11 mouse cellular contexts compared by ENCODE assay signal in genomic region chr8:117395055-117395454, GRCm38 (mm10).
DNase-seq lines count a peak whose midpoint lies in the region; ATAC-seq and TF ChIP-seq lines count a peak whose summit lies in the region.
"Had no signal": no experiment of that assay in that cellular context is flagged by ENCODE, and none has a peak within 500 bp of the region (broad histone marks: within the 10 kb centered on the region; RNA-seq: fewer than 3 reads in every experiment).

No protein-coding gene starts in this region.

- 88% methylated on average over 7 of the region's 7 CpGs for WGBS in midbrain, embryonic 10.5 days
- 70% methylated on average over 7 of the region's 7 CpGs for WGBS in midbrain, embryonic 15.5 days
- 70% methylated on average over 7 of the region's 7 CpGs for whole genome bisulfite sequencing in intestine, embryonic 15.5 days
- WGBS in neural tube, embryonic 15.5 days, result 70% methylated on average over 7 of the region's 7 CpGs

- peak overlapping the region; percentile 38; the same call in 1 of the 2 replicates for H3K27ac ChIP-seq in midbrain, embryonic 10.5 days (replicated peaks)
- no peak overlapping the region for H3K27ac ChIP-seq in midbrain, embryonic 15.5 days
- H3K27ac ChIP-seq in intestine, embryonic 15.5 days, result no peak overlapping the region
- H3K27ac ChIP-seq in neural tube, embryonic 15.5 days (replicated peaks), result no peak overlapping the region
- H3K27ac ChIP-seq: hindbrain, embryonic 15.5 days had no signal

- no peak for ATAC-seq in midbrain, embryonic 15.5 days (replicated peaks)
- no peak for ATAC-seq in intestine, embryonic 15.5 days
- no peak for ATAC-seq in neural tube, embryonic 15.5 days (ENCODE audit: low FRiP score)
- ATAC-seq: forebrain, embryonic 15.5 days; Patski had no signal

- no peak for DNase-seq in midbrain, embryonic 10.5 days (ENCODE audit: low spot score)
- peak; percentile 49 for DNase-seq in brain, embryonic 14.5 days (ENCODE audit: low read depth)
- peak; percentile 77 to 83 for DNase-seq in left cerebral cortex, adult 18-20 months (ENCODE audit: low spot score in 2 of 2)
- peak; percentile 65 for DNase-seq in right cerebral cortex, postnatal 14 days
- DNase-seq: cerebellum, adult 11 months had no signal

- no peaks in the 10 kb centered on the region; the same call in 1 of the 2 replicates for H3K9me3 ChIP-seq in midbrain, embryonic 10.5 days (replicated peaks)
- no peaks in the 10 kb centered on the region for H3K9me3 ChIP-seq in midbrain, embryonic 15.5 days
- H3K9me3 ChIP-seq in intestine, embryonic 15.5 days, result no peaks in the 10 kb centered on the region
- no peaks in the 10 kb centered on the region for H3K9me3 ChIP-seq in neural tube, embryonic 15.5 days (replicated peaks)
- H3K9me3 ChIP-seq: forebrain, embryonic 15.5 days; hindbrain, embryonic 15.5 days had no signal

- H3K9ac ChIP-seq in midbrain, embryonic 15.5 days, result no peak overlapping the region
- H3K9ac ChIP-seq in intestine, embryonic 15.5 days, result no peak overlapping the region
- no peak overlapping the region for H3K9ac ChIP-seq in neural tube, embryonic 15.5 days (replicated peaks)
- H3K9ac ChIP-seq: forebrain, embryonic 15.5 days; hindbrain, embryonic 15.5 days had no signal

- no peaks in the 10 kb centered on the region for H3K27me3 ChIP-seq in midbrain, embryonic 10.5 days (ENCODE audit: low read depth, poor library complexity, severe bottlenecking)
- no peaks in the 10 kb centered on the region for H3K27me3 ChIP-seq in midbrain, embryonic 15.5 days (replicated peaks)
- no peaks in the 10 kb centered on the region for H3K27me3 ChIP-seq in intestine, embryonic 15.5 days (replicated peaks)
- H3K27me3 ChIP-seq in neural tube, embryonic 15.5 days (replicated peaks), result no peaks in the 10 kb centered on the region
- H3K27me3 ChIP-seq: forebrain, embryonic 15.5 days; hindbrain, embryonic 15.5 days; Patski had no signal

- peaks cover 24% of the 10 kb centered on the region for H3K36me3 ChIP-seq in midbrain, embryonic 10.5 days
- H3K36me3 ChIP-seq in midbrain, embryonic 15.5 days (replicated peaks), result no peaks in the 10 kb centered on the region
- no peaks in the 10 kb centered on the region for H3K36me3 ChIP-seq in intestine, embryonic 15.5 days
- H3K36me3 ChIP-seq in neural tube, embryonic 15.5 days, result peaks cover 10% of the 10 kb centered on the region
- H3K36me3 ChIP-seq: hindbrain, embryonic 15.5 days had no signal

- H3K4me1 ChIP-seq in midbrain, embryonic 10.5 days, result peaks cover 20% of the 10 kb centered on the region
- peaks cover 34% of the 10 kb centered on the region for H3K4me1 ChIP-seq in midbrain, embryonic 15.5 days
- H3K4me1 ChIP-seq in intestine, embryonic 15.5 days (replicated peaks), result 0 out of 2 replicates have a peak, but pooled peaks cover 3% of the 10 kb centered on the region
- H3K4me1 ChIP-seq in neural tube, embryonic 15.5 days, result peaks cover 22% of the 10 kb centered on the region

- H3K4me3 ChIP-seq in midbrain, embryonic 10.5 days, result no peak overlapping the region
- H3K4me3 ChIP-seq in midbrain, embryonic 15.5 days, result no peak overlapping the region
- no peak overlapping the region for H3K4me3 ChIP-seq in intestine, embryonic 15.5 days (replicated peaks)
- H3K4me3 ChIP-seq in neural tube, embryonic 15.5 days (replicated peaks), result no peak overlapping the region
- H3K4me3 ChIP-seq: forebrain, embryonic 15.5 days; hindbrain, embryonic 15.5 days had no signal

- H3K4me2 ChIP-seq in midbrain, embryonic 15.5 days, result no peak overlapping the region
- H3K4me2 ChIP-seq in intestine, embryonic 15.5 days (replicated peaks), result no peak overlapping the region
- H3K4me2 ChIP-seq in neural tube, embryonic 15.5 days, result no peak overlapping the region
- H3K4me2 ChIP-seq: forebrain, embryonic 15.5 days; hindbrain, embryonic 15.5 days had no signal

- TF ChIP-seq POLR2A in brain, embryonic 14.5 days (IDR thresholded peaks at IDR 0.05; ENCODE audit: borderline replicate concordance, extremely low read depth, insufficient read depth, insufficient read length, poor library complexity, severe bottlenecking), result no peak

- no peak for TF ChIP-seq CTCF in brain, embryonic 14.5 days (IDR thresholded peaks at IDR 0.05; ENCODE audit: borderline replicate concordance, extremely low read depth, insufficient read depth, insufficient read length)
